Mouse (Mus musculus) CH12.LX (cell line): ENCODE results near the gene Stat1. TPM values are rescaled to one million over a fixed set of nuclear protein-coding genes. Genes with fewer than 3 reads are reported as not detected.

Experiments used
- DNase-seq: peaks from one replicate; pipeline ENCODE4 v3.0.0-alpha.2; 2013; ENCODE audit errors: extremely low read depth
- H3K27ac ChIP-seq: 2 replicates; pipeline ENCODE4 v1.5.1; 2012; ENCODE audit warnings: low read depth, mild to moderate bottlenecking, control low read depth, moderate library complexity; ENCODE audit not compliant: insufficient read depth
- H3K27me3 ChIP-seq: replicated peaks from 2 replicates; pipeline ENCODE3; 2012; ENCODE audit warnings: inconsistent platforms
- H3K36me3 ChIP-seq, 2 experiments: replicated peaks in 1 of 2; 2 replicates each; pipeline versions ENCODE3 to v1.6.1; 2012; ENCODE audit warnings: inconsistent platforms in 1 of 2, low read length in 1 of 2, mild to moderate bottlenecking in 1 of 2, mixed read lengths in 1 of 2, moderate library complexity in 1 of 2; ENCODE audit not compliant: control insufficient read depth in 1 of 2, insufficient read depth in 1 of 2
- H3K4me1 ChIP-seq, 2 experiments: 2 replicates each; pipeline ENCODE4 v1.6.1; 2012; ENCODE audit warnings: inconsistent platforms in 1 of 2, moderate library complexity in 1 of 2; ENCODE audit not compliant: insufficient read depth in 2 of 2, control insufficient read depth in 1 of 2
- H3K4me2 ChIP-seq: 2 replicates; pipeline ENCODE4 v1.6.1; 2012; ENCODE audit warnings: low read depth, mild to moderate bottlenecking, control low read depth; ENCODE audit not compliant: poor library complexity, insufficient read depth, severe bottlenecking
- H3K4me3 ChIP-seq, 3 experiments: fragments of 150-350 bp in 1 of 3; sonication (generic) in 1 of 3; replicated peaks in 1 of 3; 2 replicates each; pipeline versions ENCODE3 to v1.5.1; 2011 to 2012; ENCODE audit warnings: low read depth in 2 of 3, low read length in 2 of 3, mild to moderate bottlenecking in 2 of 3, moderate library complexity in 2 of 3, control low read depth in 1 of 3, improper control_type of control experiment in 1 of 3, inconsistent platforms in 1 of 3, mixed read lengths in 1 of 3; ENCODE audit not compliant: poor library complexity in 1 of 3
- H3K79me2 ChIP-seq: replicated peaks from 2 replicates; pipeline ENCODE4 v1.6.1; 2012; ENCODE audit warnings: mild to moderate bottlenecking, moderate library complexity; ENCODE audit not compliant: control insufficient read depth, poor library complexity, insufficient read depth, severe bottlenecking; ENCODE audit errors: extremely low read depth
- H3K9ac ChIP-seq: 2 replicates; pipeline ENCODE4 v1.6.1; 2012; ENCODE audit warnings: low read depth, mild to moderate bottlenecking, control low read depth, moderate library complexity; ENCODE audit not compliant: insufficient read depth
- H3K9me3 ChIP-seq: replicated peaks from 2 replicates; pipeline ENCODE3; 2012; ENCODE audit warnings: low read length, inconsistent platforms, mixed read lengths
- BHLHE40 ChIP-seq: IDR thresholded peaks from 2 replicates; pipeline ENCODE4 v1.6.1; 2011; ENCODE audit warnings: mild to moderate bottlenecking, low read depth, low read length, improper control_type of control experiment
- CHD2 ChIP-seq: IDR thresholded peaks from 2 replicates; pipeline ENCODE4 v1.6.1; 2011; ENCODE audit warnings: low read length, improper control_type of control experiment
- CTCF ChIP-seq, 2 experiments: IDR thresholded peaks in 1 of 2; conservative IDR thresholded peaks in 1 of 2; 2 replicates each; pipeline ENCODE4 v1.5.1; 2011 to 2012; ENCODE audit warnings: low read depth in 2 of 2, low read length in 2 of 2, improper control_type of control experiment in 1 of 2, inconsistent platforms in 1 of 2, mild to moderate bottlenecking in 1 of 2, moderate library complexity in 1 of 2
- E2F4 ChIP-seq: IDR thresholded peaks from 2 replicates; pipeline ENCODE4 v1.6.1; 2011; ENCODE audit warnings: low read depth, low read length, improper control_type of control experiment; ENCODE audit not compliant: insufficient replicate concordance
- ELF1 ChIP-seq: IDR thresholded peaks from 2 replicates; pipeline ENCODE4 v1.6.1; 2014; ENCODE audit warnings: low read depth, mild to moderate bottlenecking, inconsistent platforms, low read length, improper control_type of control experiment
- EP300 ChIP-seq: IDR thresholded peaks from 2 replicates; pipeline ENCODE4 v1.6.1; 2011; ENCODE audit warnings: low read length, improper control_type of control experiment
- ETS1 ChIP-seq: conservative IDR thresholded peaks from 2 replicates; pipeline ENCODE4 v1.6.1; 2012; ENCODE audit warnings: low read depth, mild to moderate bottlenecking, inconsistent platforms, low read length, improper control_type of control experiment, moderate library complexity
- HCFC1 ChIP-seq: IDR thresholded peaks from 2 replicates; pipeline ENCODE4 v1.6.1; 2012; ENCODE audit warnings: low read depth, mild to moderate bottlenecking, inconsistent platforms, low read length, improper control_type of control experiment
- IRF4 ChIP-seq: IDR thresholded peaks from 2 replicates; pipeline ENCODE4 v1.6.1; 2014; ENCODE audit warnings: low read depth, mild to moderate bottlenecking, inconsistent platforms, low read length, improper control_type of control experiment
- KAT2A ChIP-seq: IDR thresholded peaks from 2 replicates; pipeline ENCODE4 v1.6.1; 2012; ENCODE audit warnings: low read length, improper control_type of control experiment, inconsistent platforms; ENCODE audit not compliant: insufficient replicate concordance
- MXI1 ChIP-seq: IDR thresholded peaks from 2 replicates; pipeline ENCODE4 v1.6.1; 2011; ENCODE audit warnings: mild to moderate bottlenecking, low read depth, low read length, improper control_type of control experiment
- MYC ChIP-seq: IDR thresholded peaks from 2 replicates; pipeline ENCODE4 v1.6.1; 2011; ENCODE audit warnings: low read depth, mild to moderate bottlenecking, improper control_type of control experiment, low read length
- NELFE ChIP-seq: IDR thresholded peaks from 2 replicates; pipeline ENCODE4 v1.6.1; 2011; ENCODE audit warnings: low read depth, low read length, improper control_type of control experiment
- NRF1 ChIP-seq: IDR thresholded peaks from 2 replicates; pipeline ENCODE4 v1.6.1; 2014; ENCODE audit warnings: low read depth, mild to moderate bottlenecking, inconsistent platforms, low read length, improper control_type of control experiment, moderate library complexity
- POLR2A ChIP-seq: IDR thresholded peaks from 2 replicates; pipeline ENCODE4 v1.6.1; 2011; ENCODE audit warnings: low read depth, mild to moderate bottlenecking, improper control_type of control experiment, low read length
- RAD21 ChIP-seq: IDR thresholded peaks from 2 replicates; pipeline ENCODE4 v1.6.1; 2011; ENCODE audit warnings: low read depth, mild to moderate bottlenecking, low read length, improper control_type of control experiment, moderate library complexity
- SIN3A ChIP-seq: IDR thresholded peaks from 2 replicates; pipeline ENCODE4 v1.6.1; 2012; ENCODE audit warnings: low read length, improper control_type of control experiment, inconsistent platforms
- SMC3 ChIP-seq: IDR thresholded peaks from 2 replicates; pipeline ENCODE4 v1.6.1; 2011; ENCODE audit warnings: low read depth, low read length, improper control_type of control experiment
- TBP ChIP-seq: conservative IDR thresholded peaks from 2 replicates; pipeline ENCODE4 v1.6.1; 2011; ENCODE audit warnings: low read depth, low read length, improper control_type of control experiment
- USF1 ChIP-seq: IDR thresholded peaks from 2 replicates; pipeline ENCODE4 v1.6.1; 2014; ENCODE audit warnings: low read depth, mild to moderate bottlenecking, inconsistent platforms, low read length, improper control_type of control experiment
- ZC3H11A ChIP-seq: IDR thresholded peaks from 2 replicates; pipeline ENCODE4 v1.6.1; 2012; ENCODE audit warnings: low read depth, mild to moderate bottlenecking, inconsistent platforms, low read length, improper control_type of control experiment
- ZKSCAN1 ChIP-seq: IDR thresholded peaks from 2 replicates; pipeline ENCODE4 v1.6.1; 2012; ENCODE audit warnings: low read depth, inconsistent platforms, low read length, improper control_type of control experiment, borderline replicate concordance
- ZMIZ1 ChIP-seq: IDR thresholded peaks from 2 replicates; pipeline ENCODE4 v1.6.1; 2012; ENCODE audit warnings: low read depth, mild to moderate bottlenecking, inconsistent platforms, low read length, improper control_type of control experiment
- ZNF384 ChIP-seq: IDR thresholded peaks from 2 replicates; pipeline ENCODE4 v1.6.1; 2012; ENCODE audit warnings: low read depth, low read length, improper control_type of control experiment, inconsistent platforms
- dilution Hi-C: fragments of 300-500 bp; cut with MboI; formaldehyde crosslinking; loops from 2 replicates; pipeline ENCODE4 v1.14.3; 2020; ENCODE audit warnings: low sequenced_read_pairs; ENCODE audit not compliant: extremely low pct_unique_long_range_greater_than_20kb, extremely low pct_ligation_motif_present
- in situ Hi-C: fragments of 300-500 bp; cut with MboI; formaldehyde crosslinking; loops from 3 replicates; pipeline ENCODE4 v1.14.3; 2019; ENCODE audit warnings: low sequenced_read_pairs, low pct_ligation_motif_present, low pct_unique_long_range_greater_than_20kb, mixed read lengths
- polyA plus RNA-seq: library from polyadenylated mRNA; unstranded; fragments of >175 nt; gene quantifications from 2 replicates; pipeline ENCODE4 v1.2.1, GENCODE M21; 2012; ENCODE audit warnings: low read depth; ENCODE audit not compliant: insufficient read length
- total RNA-seq, 2 experiments: library from RNA; depleted of rRNA; stranded (reverse); fragments of 300-350 nt in 1 of 2; fragments of >200 nt in 1 of 2; gene quantifications; 2 replicates each; pipeline ENCODE4 v1.2.3; 2012 to 2014

Gene Stat1
- total and polyA plus RNA-seq, 3 experiments: 101 to 179 (median 143) TPM

- no peak overlapping the region for H3K4me3 ChIP-seq
- DNase-seq: no peak
- H3K36me3 ChIP-seq: peaks cover 0 to 9% of the 10 kb centered on the region in 2 experiments
- no peak overlapping the region for H3K27ac ChIP-seq
- no peak overlapping the region for H3K9ac ChIP-seq
- H3K9me3 ChIP-seq: no peaks in the 10 kb centered on the region
- H3K4me2 ChIP-seq: no peak overlapping the region
- 0 out of 4 replicates have a peak, but pooled peaks cover 0 to 2% of the 10 kb centered on the region in 2 experiments for H3K4me1 ChIP-seq
- H3K79me2 ChIP-seq: no peaks in the 10 kb centered on the region
- TF ChIP-seq ELF1 (no peak), ZNF384 (peak; percentile 68), CTCF (conservative IDR thresholded peaks at IDR 0.05 in 1 of 2, IDR thresholded peaks at IDR 0.05 in 1 of 2; ENCODE audit: low read depth in 2 of 2, low read length in 2 of 2) (peak in 1 of 2 experiments; percentile 81; a peak in 2 of 4 replicates), E2F4 (no peak), ZC3H11A (peak; percentile 3; the same call in 1 of the 2 replicates), SMC3 (peak; percentile 70), RAD21 (peak; percentile 87), KAT2A (no peak)
- in situ Hi-C loops: loop anchor here (25.0 kb wide), 1 partner anchor 449 kb away; no protein-coding TSS in a partner anchor
- dilution Hi-C loops: no loop called here
- H3K27me3 ChIP-seq: no peaks in the 10 kb centered on the region
Measured at GRCm38 (mm10) chr1:52086236-52086635, 33.0 kb upstream of the Stat1 start.

DNA sequence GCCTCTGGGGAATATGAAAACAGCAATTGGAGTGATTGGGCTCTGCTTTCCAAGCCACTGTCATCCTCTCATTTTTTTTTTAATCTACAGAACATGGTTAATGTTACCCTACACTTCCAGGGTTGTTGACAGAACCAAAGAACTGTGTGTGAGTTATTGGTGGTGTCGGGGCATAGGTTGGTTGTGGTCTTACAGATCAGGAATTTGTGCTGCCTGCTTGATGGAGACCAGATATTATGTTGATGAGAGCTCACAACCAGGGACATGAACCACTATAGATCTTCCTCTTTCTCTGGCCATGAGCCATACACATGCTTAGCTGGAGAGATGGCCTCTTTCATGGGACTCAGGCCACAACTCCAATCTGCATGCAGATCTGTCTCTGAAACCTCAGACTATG, 32.1 kb upstream of the Stat1 start:
- Histone ChIP-seq H3K4me2 (no peak overlapping the region), H3K4me1 (0 out of 4 replicates have a peak, but pooled peaks cover 0 to 2% of the 10 kb centered on the region in 2 experiments), H3K4me3 (no peak overlapping the region), H3K9me3 (no peaks in the 10 kb centered on the region), H3K27ac (no peak overlapping the region), H3K79me2 (no peaks in the 10 kb centered on the region), H3K36me3 (peaks cover 0 to 6% of the 10 kb centered on the region in 2 experiments), H3K27me3 (no peaks in the 10 kb centered on the region), H3K9ac (no peak overlapping the region)
- dilution Hi-C loops: no loop called here
- DNase-seq: no peak
- TF ChIP-seq ZMIZ1 (no peak), CHD2 (no peak), MYC (no peak), SIN3A (no peak), ELF1 (no peak), IRF4 (no peak), POLR2A (no peak), HCFC1 (no peak), ETS1 (no peak), USF1 (no peak), EP300 (no peak), MXI1 (no peak), ZKSCAN1 (no peak), CTCF (conservative IDR thresholded peaks at IDR 0.05 in 1 of 2, IDR thresholded peaks at IDR 0.05 in 1 of 2; ENCODE audit: low read depth in 2 of 2, low read length in 2 of 2) (no peak), TBP (no peak), BHLHE40 (no peak), NRF1 (no peak), NELFE (no peak)
- TF ChIP-seq, all 38 proteins: peak for 0
- in situ Hi-C loops: loop anchor here (25.0 kb wide), 1 partner anchor 450 kb away; no protein-coding TSS in a partner anchor
